Mouse (Mus musculus) liver, postnatal 0 days (tissue): ENCODE measurements around the gene Srek1ip1.

ENCODE experiments used
- CTCF ChIP-seq: sonication (generic); IDR thresholded peaks from 2 replicates; pipeline ENCODE4 v1.5.1; 2016; ENCODE audit warnings: antibody characterized with exemption, low read depth
- EP300 ChIP-seq: IDR thresholded peaks from 2 replicates; pipeline ENCODE4 v1.6.1; 2016; ENCODE audit warnings: antibody characterized with exemption, low read depth, mild to moderate bottlenecking

- TF ChIP-seq CTCF: no peak
- no peak for TF ChIP-seq EP300
These were observed 71.1 kb downstream of the Srek1ip1 start, which contains the start of gene Shisal2b for GRCm38 (mm10) chr13:104863127-104863979.
